ENCODE assay signal across 8 mouse cellular contexts in the genomic region with DNA sequence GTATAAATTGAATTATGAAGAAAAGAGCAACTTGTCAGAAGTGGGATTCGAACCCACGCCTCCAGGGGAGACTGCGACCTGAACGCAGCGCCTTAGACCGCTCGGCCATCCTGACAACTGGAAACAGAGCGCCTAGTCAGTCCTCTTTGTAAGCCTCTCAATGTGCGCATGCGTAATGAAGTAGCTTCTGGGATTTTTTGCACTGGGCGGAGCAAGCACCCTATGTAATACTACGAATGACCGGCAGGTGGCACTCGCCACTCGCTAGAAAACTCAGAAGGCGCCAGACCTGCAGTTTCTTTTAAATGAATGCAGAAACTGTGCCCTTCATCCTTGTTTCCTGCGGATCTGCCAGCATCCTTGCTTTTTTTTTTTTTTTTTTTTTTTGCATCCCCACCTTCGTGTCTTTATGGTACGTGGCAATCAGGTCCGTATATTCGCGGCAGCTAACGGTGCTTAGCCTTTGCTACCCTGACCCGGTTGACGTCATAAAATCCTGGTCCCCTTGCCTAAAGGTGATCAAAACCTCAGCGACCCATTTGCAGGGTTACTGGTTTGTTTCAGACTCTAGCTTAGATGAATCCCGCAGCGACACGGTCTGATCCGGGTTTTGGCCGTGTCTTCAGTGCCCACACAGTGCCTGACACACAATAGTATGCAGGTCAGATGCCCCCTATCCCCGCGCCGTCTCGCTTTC. TPM values are rescaled to one million over a fixed set of nuclear protein-coding genes. Genes with fewer than 3 reads are reported as not detected.
A peak's percentile ranks its signal among the peaks of the same experiment; 100 is the strongest.
DNase-seq lines count a peak whose midpoint lies in the region; ATAC-seq and TF ChIP-seq lines count a peak whose summit lies in the region.

No protein-coding gene starts in this region.

- peaks cover 2% of the 10 kb centered on the region; the same call in 1 of the 2 replicates for H3K4me1 ChIP-seq in cortical plate, adult 2 months (ENCODE audit: control insufficient read depth, insufficient read depth, low read length)

- TF ChIP-seq POLR2A in cortical plate, adult 2 months (IDR thresholded peaks at IDR 0.05; ENCODE audit: extremely low read depth, insufficient read depth, low read length): 0 out of 2 replicates have a peak, but pooled peaks have one; percentile 14

- peak overlapping the region; percentile 18; the same call in 1 of the 2 replicates for H3K27ac ChIP-seq in cortical plate, adult 2 months (ENCODE audit: insufficient read depth, low read length)

- peak; percentile 93 for TF ChIP-seq CTCF in cortical plate, adult 2 months (IDR thresholded peaks at IDR 0.05; ENCODE audit: extremely low read depth, insufficient read depth, low read length)

- H3K4me3 ChIP-seq in cortical plate, adult 2 months (ENCODE audit: insufficient read depth, low read length): peak overlapping the region; percentile 42

- peak; percentile 92 to 93 for DNase-seq in gastrocnemius, adult 8-10 months (ENCODE audit: low spot score in 2 of 2)
- peak; percentile 100 for DNase-seq in induced T-regulatory cell, adult 2 months (ENCODE audit: low read depth)
- peak; percentile 92 to 100 for DNase-seq in left cerebral cortex, adult 9 months (ENCODE audit: low spot score in 2 of 2)
- peak; percentile 96 for DNase-seq in right cerebral cortex, postnatal 14 days
- DNase-seq in urinary bladder, postnatal 36 days (ENCODE audit: low spot score in 2 of 2): peak; percentile 97 to 99

- peak; percentile 65 for ATAC-seq in activated CD4-positive, CD25-positive, alpha-beta regulatory T cell, adult 4 months
- peak; percentile 78 for ATAC-seq in megakaryocyte progenitor cell, adult 5-6 weeks (replicated peaks; ENCODE audit: poor library complexity)

RNA-seq across cellular contexts. Expression of a gene that starts 8.0 kb away (rescaled TPM):
- under 1 TPM in 1 of 2 experiments, not detected in 1; 0.24 TPM for polyA plus RNA-seq in activated CD4-positive, CD25-positive, alpha-beta regulatory T cell, adult 4 months (2017; shearing (Covaris generic))
- 165 and 190 TPM in 2 replicates for polyA plus RNA-seq in cortical plate, adult 2 months (2012; rRNA removed)
- 1 to 10 TPM in 2 of 4 experiments, under 1 TPM in 1, not detected in 1; 0.92 to 2.5 (median 1.8) TPM for total RNA-seq in gastrocnemius, adult 8-10 months (2022)
- not detected in 2 replicates for total RNA-seq in megakaryocyte progenitor cell, adult 5-6 weeks (2015)
- total RNA-seq in megakaryocyte progenitor cell, adult 5-6 weeks (2017): not detected in 2 replicates

RNA-seq across cellular contexts. Expression of a gene that starts 37.7 kb away (rescaled TPM):
- 10 to 100 TPM; 30.1 to 30.5 TPM for polyA plus RNA-seq in activated CD4-positive, CD25-positive, alpha-beta regulatory T cell, adult 4 months (2017; shearing (Covaris generic))
- polyA plus RNA-seq in cortical plate, adult 2 months (2012; rRNA removed): 234 and 235 TPM in 2 replicates
- 10 to 100 TPM; 43.4 to 55.1 (median 45.7) TPM for total RNA-seq in gastrocnemius, adult 8-10 months (2022)
- total RNA-seq in megakaryocyte progenitor cell, adult 5-6 weeks (2015): 21.1 and 26.4 TPM in 2 replicates
- 73.3 and 75.1 TPM in 2 replicates for total RNA-seq in megakaryocyte progenitor cell, adult 5-6 weeks (2017)

RNA-seq across cellular contexts. Expression of a gene that starts 41.3 kb away (rescaled TPM):
- under 1 TPM in 1 of 2 experiments, not detected in 1; 0.34 TPM for polyA plus RNA-seq in activated CD4-positive, CD25-positive, alpha-beta regulatory T cell, adult 4 months (2017; shearing (Covaris generic))
- 0.33 and 0.34 TPM in 2 replicates for polyA plus RNA-seq in cortical plate, adult 2 months (2012; rRNA removed)
- not detected for total RNA-seq in gastrocnemius, adult 8-10 months (2022)
- total RNA-seq in megakaryocyte progenitor cell, adult 5-6 weeks (2015): not detected in 2 replicates
- total RNA-seq in megakaryocyte progenitor cell, adult 5-6 weeks (2017): not detected in 2 replicates

Comparison
In these comparisons a context has a peak if more than half of its experiments do, and no peak if none do; other contexts are left out.
1. Peak in every context shown above with its lines: DNase-seq, ATAC-seq, H3K4me3 ChIP-seq and H3K27ac ChIP-seq.